Mouse (Mus musculus): ENCODE results near the gene Fggy. TPM values are rescaled to one million over a fixed set of nuclear protein-coding genes. Genes with fewer than 3 reads are reported as not detected.

Gene Fggy
- polyA plus RNA-seq, 1 experiment, result 10.8 TPM

DNA sequence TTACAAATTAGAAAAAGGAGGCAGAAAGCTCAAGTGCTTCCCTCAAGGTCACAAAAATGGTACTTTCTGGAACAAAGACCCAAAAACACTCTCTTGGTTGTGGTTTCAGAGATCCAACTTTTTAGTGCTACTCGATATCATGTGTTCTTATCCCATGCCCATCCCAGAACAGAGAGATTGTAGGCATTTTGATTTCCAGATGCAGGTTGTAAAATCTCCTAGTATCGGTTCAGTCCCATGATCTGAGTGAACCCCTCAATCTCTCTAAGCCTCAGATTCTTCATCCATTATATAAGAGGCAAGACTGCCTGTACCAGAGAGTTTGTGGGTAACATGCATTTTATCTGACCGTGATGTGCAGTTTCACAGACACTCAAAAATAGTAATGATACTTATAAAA is 214.2 kb downstream of the Fggy start:
- Histone ChIP-seq H3ac (ENCODE audit: control insufficient read depth, insufficient read length, low read depth) (no peak overlapping the region), H3K79me3 (ENCODE audit: low read depth) (no peaks in the 10 kb centered on the region), H3K4me3 (ENCODE audit: insufficient read depth, poor library complexity, severe bottlenecking) (no peak overlapping the region), H3K79me2 (ENCODE audit: control insufficient read depth, insufficient read depth) (no peaks in the 10 kb centered on the region), H3K36me3 (ENCODE audit: control insufficient read depth, insufficient read depth) (no peaks in the 10 kb centered on the region), H3K27me3 (ENCODE audit: control insufficient read depth, insufficient read depth, insufficient read length) (no peaks in the 10 kb centered on the region)
- TF ChIP-seq MYOG (IDR thresholded peaks at IDR 0.05; ENCODE audit: control insufficient read depth, extremely low read depth, insufficient read length) (no peak), USF1 (IDR thresholded peaks at IDR 0.05; ENCODE audit: low read depth) (no peak), MYOD1 (IDR thresholded peaks at IDR 0.05; ENCODE audit: control insufficient read depth, insufficient read length, low read depth) (no peak), CTCF (IDR thresholded peaks at IDR 0.05; ENCODE audit: control insufficient read depth, insufficient read depth, insufficient read length) (no peak)

DNA sequence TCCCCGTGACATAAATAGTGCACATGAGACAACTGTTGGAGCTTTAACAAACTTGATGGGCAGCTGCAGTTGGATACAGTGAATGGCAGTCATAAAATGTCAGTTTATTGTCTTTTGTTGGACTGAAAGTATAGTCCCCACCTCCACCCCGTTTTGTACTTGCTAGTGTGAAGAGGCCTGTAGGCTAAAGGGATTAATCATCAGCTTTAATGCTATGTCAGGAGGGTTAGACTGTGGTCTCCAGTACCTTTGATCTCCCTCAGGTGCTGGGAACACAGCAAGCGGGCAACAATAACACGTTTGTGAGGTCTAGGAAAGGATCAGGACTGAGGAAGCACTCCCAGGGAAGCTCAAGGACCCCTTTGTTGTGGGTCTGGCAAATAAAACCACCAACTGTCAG is 214.6 kb downstream of the Fggy start:
- Histone ChIP-seq H3K36me3 (ENCODE audit: control insufficient read depth, insufficient read depth) (no peaks in the 10 kb centered on the region), H3ac (ENCODE audit: control insufficient read depth, insufficient read length, low read depth) (no peak overlapping the region), H3K4me3 (ENCODE audit: insufficient read depth, poor library complexity, severe bottlenecking) (no peak overlapping the region), H3K27me3 (ENCODE audit: control insufficient read depth, insufficient read depth, insufficient read length) (no peaks in the 10 kb centered on the region), H3K79me3 (ENCODE audit: low read depth) (no peaks in the 10 kb centered on the region), H3K79me2 (ENCODE audit: control insufficient read depth, insufficient read depth) (no peaks in the 10 kb centered on the region)
- TF ChIP-seq CTCF (IDR thresholded peaks at IDR 0.05; ENCODE audit: control insufficient read depth, insufficient read depth, insufficient read length), result no peak
- TF ChIP-seq USF1 (IDR thresholded peaks at IDR 0.05; ENCODE audit: low read depth), result no peak
- TF ChIP-seq CEBPB (IDR thresholded peaks at IDR 0.05; ENCODE audit: low read depth), result no peak
- no peak for TF ChIP-seq MYOD1 (IDR thresholded peaks at IDR 0.05; ENCODE audit: control insufficient read depth, insufficient read length, low read depth)
- TF ChIP-seq MYOG (IDR thresholded peaks at IDR 0.05; ENCODE audit: control insufficient read depth, extremely low read depth, insufficient read length), result no peak
- no peak for TF ChIP-seq MAX (IDR thresholded peaks at IDR 0.05)
- TF ChIP-seq FOSL1 (IDR thresholded peaks at IDR 0.05; ENCODE audit: insufficient read depth, low read length, poor library complexity, severe bottlenecking), result no peak

DNA sequence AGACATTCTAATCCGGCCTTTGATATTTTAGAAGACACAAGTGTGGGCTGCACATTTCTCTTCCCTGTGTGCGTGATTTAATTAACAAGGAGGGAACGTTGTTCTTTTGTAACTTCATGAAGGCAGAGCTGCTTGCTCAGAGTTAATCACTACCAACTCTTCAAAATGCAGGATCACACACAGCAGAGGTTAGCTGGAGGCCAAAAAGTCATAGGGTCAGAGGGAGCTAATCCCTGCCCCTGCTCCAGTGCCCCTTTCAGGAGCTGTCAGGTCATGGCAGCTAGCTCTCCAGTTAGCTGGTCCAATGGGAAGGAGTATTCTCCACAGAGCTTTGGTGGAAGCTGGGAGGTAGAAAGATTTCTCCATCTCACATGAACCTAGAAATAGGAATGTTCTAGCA is 215.4 kb downstream of the Fggy start:
- Histone ChIP-seq H3K79me2 (ENCODE audit: control insufficient read depth, insufficient read depth) (no peaks in the 10 kb centered on the region), H3K27me3 (ENCODE audit: control insufficient read depth, insufficient read depth, insufficient read length) (no peaks in the 10 kb centered on the region), H3ac (ENCODE audit: control insufficient read depth, insufficient read length, low read depth) (no peak overlapping the region), H3K36me3 (ENCODE audit: control insufficient read depth, insufficient read depth) (no peaks in the 10 kb centered on the region), H3K79me3 (ENCODE audit: low read depth) (no peaks in the 10 kb centered on the region), H3K4me3 (ENCODE audit: insufficient read depth, poor library complexity, severe bottlenecking) (no peak overlapping the region)
- TF ChIP-seq USF1 (IDR thresholded peaks at IDR 0.05; ENCODE audit: low read depth), result no peak
- TF ChIP-seq CTCF (IDR thresholded peaks at IDR 0.05; ENCODE audit: control insufficient read depth, insufficient read depth, insufficient read length), result no peak
- TF ChIP-seq CEBPB (IDR thresholded peaks at IDR 0.05; ENCODE audit: low read depth), result no peak
- no peak for TF ChIP-seq MYOG (IDR thresholded peaks at IDR 0.05; ENCODE audit: control insufficient read depth, extremely low read depth, insufficient read length)
- no peak for TF ChIP-seq MYOD1 (IDR thresholded peaks at IDR 0.05; ENCODE audit: control insufficient read depth, insufficient read length, low read depth)
- TF ChIP-seq FOSL1 (IDR thresholded peaks at IDR 0.05; ENCODE audit: insufficient read depth, low read length, poor library complexity, severe bottlenecking), result no peak
- TF ChIP-seq MAX (IDR thresholded peaks at IDR 0.05), result no peak

DNA sequence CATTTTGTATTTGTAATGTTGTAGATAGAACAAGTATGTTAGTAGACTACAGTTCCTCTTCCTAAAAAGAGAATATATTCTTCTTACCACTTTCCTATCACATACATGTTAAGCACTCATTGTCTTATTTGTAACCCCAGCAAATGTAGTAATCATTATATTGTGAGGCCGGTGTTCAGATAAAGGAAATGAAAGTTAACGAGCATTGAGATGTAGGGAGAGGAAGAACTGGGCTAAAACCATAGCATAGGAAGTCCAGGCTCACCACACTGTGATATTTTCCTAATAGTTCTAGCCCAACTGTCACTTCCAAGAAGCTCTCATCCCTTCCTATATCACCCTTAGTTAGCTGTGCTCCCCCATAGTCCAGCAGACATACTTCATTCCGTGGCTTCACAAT is 218.3 kb downstream of the Fggy start:
- Histone ChIP-seq H3K4me3 (ENCODE audit: insufficient read depth, poor library complexity, severe bottlenecking) (no peak overlapping the region), H3K27me3 (ENCODE audit: control insufficient read depth, insufficient read depth, insufficient read length) (no peaks in the 10 kb centered on the region)
- TF ChIP-seq USF1 (IDR thresholded peaks at IDR 0.05; ENCODE audit: low read depth) (no peak), MYOG (IDR thresholded peaks at IDR 0.05; ENCODE audit: control insufficient read depth, extremely low read depth, insufficient read length) (no peak), CEBPB (IDR thresholded peaks at IDR 0.05; ENCODE audit: low read depth) (no peak), FOSL1 (IDR thresholded peaks at IDR 0.05; ENCODE audit: insufficient read depth, low read length, poor library complexity, severe bottlenecking) (no peak), MYOD1 (IDR thresholded peaks at IDR 0.05; ENCODE audit: control insufficient read depth, insufficient read length, low read depth) (no peak), CTCF (IDR thresholded peaks at IDR 0.05; ENCODE audit: control insufficient read depth, insufficient read depth, insufficient read length) (no peak), MAX (IDR thresholded peaks at IDR 0.05) (no peak)

DNA sequence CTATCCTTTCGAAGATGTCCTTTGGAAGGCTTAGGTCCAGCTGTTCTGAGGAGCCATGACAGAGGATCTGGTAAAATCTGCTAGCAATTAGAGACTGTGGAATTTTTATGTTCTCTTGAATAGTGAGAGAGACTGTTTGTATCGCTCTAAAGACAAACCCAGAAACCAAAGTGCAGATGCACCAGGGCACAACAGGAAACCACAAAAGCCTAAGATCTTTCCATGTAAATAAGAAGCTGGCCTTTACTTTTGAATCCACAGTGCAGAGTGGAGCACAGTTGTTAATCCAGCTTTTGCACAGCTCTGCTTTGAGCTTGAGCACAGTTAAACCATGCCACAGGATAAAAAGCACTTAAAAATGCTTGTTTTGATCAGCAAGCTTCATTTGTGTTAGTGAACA is 220.5 kb downstream of the Fggy start:
- H3ac ChIP-seq (ENCODE audit: control insufficient read depth, insufficient read length, low read depth), result no peak overlapping the region

More for the DNA sequence above, 218.3 kb downstream of the Fggy start:
- Histone ChIP-seq H3K36me3 (ENCODE audit: control insufficient read depth, insufficient read depth) (no peaks in the 10 kb centered on the region), H3K79me2 (ENCODE audit: control insufficient read depth, insufficient read depth) (no peaks in the 10 kb centered on the region), H3ac (ENCODE audit: control insufficient read depth, insufficient read length, low read depth) (no peak overlapping the region), H3K79me3 (ENCODE audit: low read depth) (no peaks in the 10 kb centered on the region)

DNA sequence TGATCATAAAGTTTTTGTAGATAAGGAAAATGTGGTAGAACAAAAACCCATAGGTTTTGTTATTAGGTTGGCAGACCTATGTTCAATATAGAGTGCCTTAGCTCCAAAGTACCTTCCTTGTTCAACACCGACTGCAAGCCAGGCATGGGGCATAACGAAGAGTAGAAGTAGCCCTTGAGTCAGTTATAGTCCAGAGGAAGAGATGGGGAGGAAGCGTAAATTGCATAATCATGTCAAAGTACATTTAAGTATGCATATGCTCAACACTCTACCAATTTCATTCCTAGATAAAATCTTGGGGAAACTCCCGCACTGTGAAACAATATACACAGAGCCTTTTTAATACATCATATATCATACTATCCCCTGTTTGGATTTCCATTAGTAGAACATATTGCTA is 221.2 kb downstream of the Fggy start:
- Histone ChIP-seq H3K79me2 (ENCODE audit: control insufficient read depth, insufficient read depth) (no peaks in the 10 kb centered on the region), H3K79me3 (ENCODE audit: low read depth) (no peaks in the 10 kb centered on the region), H3K36me3 (ENCODE audit: control insufficient read depth, insufficient read depth) (no peaks in the 10 kb centered on the region), H3ac (ENCODE audit: control insufficient read depth, insufficient read length, low read depth) (no peak overlapping the region), H3K27me3 (ENCODE audit: control insufficient read depth, insufficient read depth, insufficient read length) (no peaks in the 10 kb centered on the region), H3K4me3 (ENCODE audit: insufficient read depth, poor library complexity, severe bottlenecking) (no peak overlapping the region)
- no peak for TF ChIP-seq MYOD1 (IDR thresholded peaks at IDR 0.05; ENCODE audit: control insufficient read depth, insufficient read length, low read depth)
- no peak for TF ChIP-seq MYOG (IDR thresholded peaks at IDR 0.05; ENCODE audit: control insufficient read depth, extremely low read depth, insufficient read length)
- no peak for TF ChIP-seq USF1 (IDR thresholded peaks at IDR 0.05; ENCODE audit: low read depth)
- TF ChIP-seq FOSL1 (IDR thresholded peaks at IDR 0.05; ENCODE audit: insufficient read depth, low read length, poor library complexity, severe bottlenecking), result no peak
- TF ChIP-seq CTCF (IDR thresholded peaks at IDR 0.05; ENCODE audit: control insufficient read depth, insufficient read depth, insufficient read length), result no peak
- no peak for TF ChIP-seq CEBPB (IDR thresholded peaks at IDR 0.05; ENCODE audit: low read depth)
- no peak for TF ChIP-seq MAX (IDR thresholded peaks at IDR 0.05)

More for the DNA sequence above, 220.5 kb downstream of the Fggy start:
- no peak for TF ChIP-seq USF1 (IDR thresholded peaks at IDR 0.05; ENCODE audit: low read depth)
- no peak for TF ChIP-seq FOSL1 (IDR thresholded peaks at IDR 0.05; ENCODE audit: insufficient read depth, low read length, poor library complexity, severe bottlenecking)
- TF ChIP-seq CTCF (IDR thresholded peaks at IDR 0.05; ENCODE audit: control insufficient read depth, insufficient read depth, insufficient read length), result no peak
- no peak for TF ChIP-seq MAX (IDR thresholded peaks at IDR 0.05)
- TF ChIP-seq CEBPB (IDR thresholded peaks at IDR 0.05; ENCODE audit: low read depth), result no peak
- no peak for TF ChIP-seq MYOG (IDR thresholded peaks at IDR 0.05; ENCODE audit: control insufficient read depth, extremely low read depth, insufficient read length)
- no peak for TF ChIP-seq MYOD1 (IDR thresholded peaks at IDR 0.05; ENCODE audit: control insufficient read depth, insufficient read length, low read depth)
- Histone ChIP-seq H3K27me3 (ENCODE audit: control insufficient read depth, insufficient read depth, insufficient read length) (no peaks in the 10 kb centered on the region), H3K79me2 (ENCODE audit: control insufficient read depth, insufficient read depth) (no peaks in the 10 kb centered on the region), H3K4me3 (ENCODE audit: insufficient read depth, poor library complexity, severe bottlenecking) (no peak overlapping the region), H3K36me3 (ENCODE audit: control insufficient read depth, insufficient read depth) (no peaks in the 10 kb centered on the region), H3K79me3 (ENCODE audit: low read depth) (no peaks in the 10 kb centered on the region)
